Mouse (Mus musculus) midbrain, embryonic 12.5 days (tissue): ENCODE measurements around the gene Thada. TPM values are rescaled to one million over a fixed set of nuclear protein-coding genes. Genes with fewer than 3 reads are reported as not detected.

Source experiments
- ATAC-seq: fragments of 200-750 bp; cut with Nextera tagmentation; 2 replicates; pipeline ENCODE4 v1.8.0; 2017; ENCODE audit warnings: low read depth, moderate TSS enrichment, moderate library complexity; ENCODE audit not compliant: low FRiP score
- H3K27ac ChIP-seq: fragments of 300-500 bp; sonication (generic); replicated peaks from 2 replicates; pipeline ENCODE4 v1.5.1; 2016; ENCODE audit warnings: mild to moderate bottlenecking
- H3K27me3 ChIP-seq: fragments of 300-500 bp; sonication (generic); 2 replicates; pipeline ENCODE4 v1.6.1; 2016; ENCODE audit warnings: mild to moderate bottlenecking
- H3K36me3 ChIP-seq: fragments of 300-500 bp; sonication (generic); 2 replicates; pipeline ENCODE4 v1.6.1; 2016
- H3K4me1 ChIP-seq: fragments of 300-500 bp; sonication (generic); 2 replicates; pipeline ENCODE4 v1.6.1; 2016
- H3K4me2 ChIP-seq: fragments of 300-500 bp; sonication (generic); replicated peaks from 2 replicates; pipeline ENCODE4 v1.6.1; 2016; ENCODE audit warnings: mild to moderate bottlenecking, moderate library complexity
- H3K4me3 ChIP-seq: fragments of 300-500 bp; sonication (generic); 2 replicates; pipeline ENCODE4 v1.5.1; 2016; ENCODE audit warnings: mild to moderate bottlenecking
- H3K9ac ChIP-seq: fragments of 300-500 bp; sonication (generic); replicated peaks from 2 replicates; pipeline ENCODE4 v1.6.1; 2016; ENCODE audit warnings: mild to moderate bottlenecking, moderate library complexity
- H3K9me3 ChIP-seq: fragments of 300-500 bp; sonication (generic); 2 replicates; pipeline ENCODE4 v1.6.1; 2016; ENCODE audit warnings: mild to moderate bottlenecking
- WGBS: fragments of 180-500 bp; shearing (Covaris S2); methylation state at CpG from one replicate; pipeline ENCODE4 v1.1.7; 2016; 5-methylcytosine and 5-hydroxymethylcytosine counted together
- polyA plus RNA-seq: library from polyadenylated mRNA; unstranded; fragments of >200 nt; fragmentation: Nextera tagmentation; extraction: Ambion mirVana; gene quantifications from 2 replicates; pipeline ENCODE4 v1.2.1, GENCODE M21; 2016

Gene Thada
- polyA plus RNA-seq, 1 experiment from 2014 or later, result 11.8 TPM

DNA sequence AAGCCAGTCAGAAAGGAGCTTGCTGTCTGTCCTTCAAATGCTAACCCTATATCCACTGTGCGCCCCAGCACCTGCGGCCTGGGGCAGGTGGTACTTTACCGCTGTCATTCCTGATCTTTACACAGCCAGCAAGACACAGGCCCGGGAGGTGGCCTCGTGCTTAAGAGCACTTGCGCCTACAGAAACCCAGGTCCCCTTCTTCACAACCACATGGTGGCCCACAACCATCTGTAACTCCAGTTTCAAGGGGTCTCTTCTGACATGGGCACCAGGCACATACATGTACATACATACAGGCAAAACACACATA is 311.0 kb downstream of the Thada start:
- no peak for ATAC-seq
- Histone ChIP-seq H3K4me3 (no peak overlapping the region), H3K4me1 (no peaks in the 10 kb centered on the region; the same call in 1 of the 2 replicates), H3K9me3 (no peaks in the 10 kb centered on the region), H3K27ac (no peak overlapping the region), H3K27me3 (peaks cover 41% of the 10 kb centered on the region), H3K36me3 (no peaks in the 10 kb centered on the region), H3K9ac (no peak overlapping the region), H3K4me2 (no peak overlapping the region)
- WGBS, result 94% methylated on average over 6 of the region's 6 CpGs

DNA sequence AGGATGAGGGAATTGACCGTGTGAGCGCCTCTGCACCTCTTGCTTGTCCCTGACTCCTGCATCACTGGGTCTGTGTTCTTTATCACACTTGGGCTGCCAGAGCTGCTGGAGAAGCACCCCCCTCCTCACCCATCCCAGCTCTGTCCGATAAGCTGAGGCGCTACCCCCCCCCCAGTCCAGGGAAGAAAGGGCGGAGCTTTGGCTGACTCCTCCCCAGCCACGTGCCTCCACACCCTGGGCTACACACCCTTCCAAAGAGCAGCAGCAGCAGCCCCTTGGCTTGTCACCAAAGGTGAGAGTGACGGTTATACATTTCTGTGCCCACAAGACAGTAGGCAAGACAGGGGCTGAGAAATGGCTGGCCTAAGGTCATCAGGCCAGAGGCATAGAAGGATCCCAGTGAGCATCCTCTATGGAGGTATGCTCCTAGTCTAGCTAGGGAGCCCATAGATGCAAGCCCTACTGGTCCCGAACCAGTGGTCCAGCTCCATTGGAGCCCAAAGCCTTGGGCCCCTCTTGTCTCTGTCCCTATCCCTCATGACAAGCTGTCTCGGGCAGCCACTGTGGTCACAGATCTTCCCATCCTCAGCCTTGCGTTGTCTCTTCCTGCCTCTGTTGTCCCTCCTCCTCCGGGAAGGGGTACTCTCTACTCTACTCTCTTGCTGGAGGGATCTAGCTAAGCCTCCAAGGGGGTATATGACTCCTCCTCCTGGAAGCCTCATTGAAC is 311.5 kb downstream of the Thada start:
- Histone ChIP-seq H3K4me2 (no peak overlapping the region), H3K27me3 (peaks cover 43% of the 10 kb centered on the region), H3K36me3 (no peaks in the 10 kb centered on the region), H3K4me1 (peaks cover 2% of the 10 kb centered on the region), H3K4me3 (no peak overlapping the region), H3K27ac (no peak overlapping the region), H3K9me3 (no peaks in the 10 kb centered on the region), H3K9ac (no peak overlapping the region)
- ATAC-seq, result no peak
- 86% methylated on average over 11 of the region's 11 CpGs for WGBS

DNA sequence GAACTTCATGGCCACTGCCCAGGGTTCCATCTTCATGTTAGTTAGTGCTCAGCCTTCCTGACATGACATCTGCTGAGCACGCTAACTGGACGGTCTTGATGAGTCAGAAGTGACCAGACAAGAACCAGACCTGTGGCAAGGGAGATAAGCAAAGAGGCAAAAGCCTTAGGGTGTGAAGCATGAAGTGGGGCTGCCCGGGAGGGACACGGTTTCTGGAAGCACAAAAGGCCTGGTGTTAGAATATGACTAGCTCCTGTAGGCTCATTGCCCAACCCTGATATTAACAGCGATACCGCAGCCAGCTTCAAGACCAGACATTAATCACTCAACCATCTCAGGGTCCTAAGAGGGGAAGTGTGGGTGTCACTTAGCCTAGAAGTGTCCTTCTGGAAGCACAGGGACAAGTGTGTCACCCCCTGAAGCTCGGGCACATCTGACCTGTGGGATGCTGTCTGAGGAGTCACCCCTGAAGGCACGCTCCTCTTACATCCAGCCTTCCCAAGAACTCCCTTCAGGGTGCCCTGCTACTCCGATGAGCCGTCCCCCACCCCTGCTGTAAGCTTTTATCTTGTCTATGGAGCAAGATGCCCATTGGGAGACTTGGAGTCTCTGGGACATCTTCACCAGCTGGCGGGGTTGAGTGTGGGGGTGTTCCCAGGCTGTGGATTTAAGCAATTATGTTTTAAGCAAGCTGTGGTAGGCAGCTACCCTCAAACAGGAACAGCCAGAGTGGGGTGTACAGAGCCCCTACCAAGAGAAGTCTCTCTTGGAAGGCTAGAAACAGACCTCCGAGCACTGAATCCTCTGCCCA is 312.8 kb downstream of the Thada start:
- no peak overlapping the region for H3K27ac ChIP-seq
- H3K4me3 ChIP-seq, result no peak overlapping the region
- WGBS, result 82% methylated on average over 12 of the region's 12 CpGs
- H3K4me2 ChIP-seq, result no peak overlapping the region
- H3K36me3 ChIP-seq, result no peaks in the 10 kb centered on the region
- peaks cover 43% of the 10 kb centered on the region for H3K27me3 ChIP-seq
- ATAC-seq, result no peak
- H3K9ac ChIP-seq, result no peak overlapping the region
- H3K9me3 ChIP-seq, result no peaks in the 10 kb centered on the region
- H3K4me1 ChIP-seq, result peaks cover 12% of the 10 kb centered on the region

DNA sequence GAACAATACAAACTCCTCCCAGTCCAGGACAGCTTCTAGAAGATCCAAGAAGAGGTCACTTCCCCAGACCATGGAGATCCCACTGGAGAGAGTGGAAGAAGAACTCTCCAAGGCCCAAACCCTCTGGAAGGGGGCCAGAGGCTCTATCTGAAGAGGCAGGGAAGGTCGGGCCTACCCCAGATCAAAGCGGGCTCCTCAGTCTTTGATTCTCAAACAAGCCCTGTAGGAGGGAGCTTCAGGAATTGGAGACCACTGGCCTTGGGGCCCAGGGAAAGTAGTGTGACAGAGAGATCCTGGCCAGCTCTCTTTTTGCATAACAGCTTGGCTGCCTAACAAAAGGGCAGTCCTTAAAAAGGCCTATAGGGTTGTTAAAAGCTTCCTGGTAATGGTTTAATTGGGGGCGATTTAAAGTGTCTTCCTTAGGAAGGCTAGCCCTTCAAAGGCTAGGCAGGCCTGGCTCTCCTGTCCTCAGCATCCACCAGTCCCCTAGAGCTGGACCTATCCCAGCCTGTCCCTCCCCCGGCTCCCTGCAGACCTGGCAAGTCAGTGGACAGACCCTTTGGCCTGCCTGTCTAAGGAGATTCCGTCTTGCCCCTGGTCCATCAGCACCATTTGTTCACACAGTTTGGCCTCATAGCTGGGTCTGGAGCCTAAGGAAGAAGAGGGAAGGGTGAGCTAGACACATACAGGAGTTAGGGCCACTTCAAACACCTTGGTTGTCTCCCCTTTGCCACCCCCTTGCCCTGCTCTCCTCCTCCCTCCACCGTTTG is 313.6 kb downstream of the Thada start:
- ATAC-seq, result no peak
- Histone ChIP-seq H3K9ac (no peak overlapping the region), H3K4me2 (no peak overlapping the region), H3K4me3 (no peak overlapping the region), H3K4me1 (peaks cover 18% of the 10 kb centered on the region), H3K27ac (no peak overlapping the region), H3K36me3 (no peaks in the 10 kb centered on the region), H3K27me3 (peaks cover 37% of the 10 kb centered on the region), H3K9me3 (no peaks in the 10 kb centered on the region)
- WGBS, result 40% methylated on average over 6 of the region's 6 CpGs

DNA sequence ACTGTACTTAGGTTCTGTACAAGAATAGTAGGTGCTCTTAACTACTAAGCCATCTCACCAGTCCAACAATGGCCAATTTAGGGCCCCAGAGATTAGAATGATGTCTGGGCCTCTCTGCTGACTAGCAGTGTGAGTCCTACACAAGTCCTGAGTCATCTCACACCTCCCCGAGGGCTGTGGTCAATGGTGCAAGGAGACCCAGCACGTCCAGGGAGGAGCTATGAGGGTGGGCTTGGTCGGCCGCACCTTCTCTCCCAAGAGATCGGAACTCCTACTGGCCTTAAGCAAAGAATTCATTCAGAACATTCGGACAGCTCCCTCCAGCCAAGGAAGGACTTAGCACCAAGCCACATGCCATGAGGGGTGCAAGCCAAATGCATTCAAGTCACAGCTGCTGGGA is 314.7 kb downstream of the Thada start:
- no peak overlapping the region for H3K27ac ChIP-seq
- 75% methylated on average over 6 of the region's 6 CpGs for WGBS
- no peak for ATAC-seq
- peaks cover 39% of the 10 kb centered on the region for H3K27me3 ChIP-seq
- H3K4me3 ChIP-seq, result no peak overlapping the region
- peaks cover 27% of the 10 kb centered on the region for H3K4me1 ChIP-seq
- no peak overlapping the region for H3K9ac ChIP-seq
- no peaks in the 10 kb centered on the region for H3K36me3 ChIP-seq
- H3K4me2 ChIP-seq, result no peak overlapping the region
- H3K9me3 ChIP-seq, result no peaks in the 10 kb centered on the region

DNA sequence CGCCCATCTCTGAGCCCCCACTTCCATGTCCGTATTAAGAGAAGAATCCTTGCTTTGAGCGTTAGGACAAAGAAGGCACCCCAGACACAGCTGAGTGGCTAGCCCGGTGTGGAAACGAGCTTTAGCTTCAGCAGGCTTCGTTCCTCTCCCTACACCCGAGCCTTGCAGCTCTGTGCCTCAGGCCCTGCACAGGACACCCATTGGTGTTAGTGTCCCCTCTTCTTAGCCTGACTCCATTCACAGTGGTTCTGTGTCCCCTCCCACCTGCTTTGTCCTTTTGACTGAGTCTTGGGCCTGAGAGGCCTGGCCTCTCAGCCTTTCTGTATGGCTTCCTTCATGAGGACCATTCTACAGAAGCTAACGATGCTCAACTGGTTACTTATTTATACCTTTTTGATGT is 315.7 kb downstream of the Thada start:
- Histone ChIP-seq H3K4me1 (peaks cover 35% of the 10 kb centered on the region), H3K9ac (no peak overlapping the region), H3K27ac (no peak overlapping the region), H3K36me3 (no peaks in the 10 kb centered on the region), H3K4me3 (no peak overlapping the region), H3K4me2 (no peak overlapping the region), H3K9me3 (no peaks in the 10 kb centered on the region), H3K27me3 (peaks cover 35% of the 10 kb centered on the region)
- 43% methylated on average over 8 of the region's 8 CpGs for WGBS
- ATAC-seq, result no peak

DNA sequence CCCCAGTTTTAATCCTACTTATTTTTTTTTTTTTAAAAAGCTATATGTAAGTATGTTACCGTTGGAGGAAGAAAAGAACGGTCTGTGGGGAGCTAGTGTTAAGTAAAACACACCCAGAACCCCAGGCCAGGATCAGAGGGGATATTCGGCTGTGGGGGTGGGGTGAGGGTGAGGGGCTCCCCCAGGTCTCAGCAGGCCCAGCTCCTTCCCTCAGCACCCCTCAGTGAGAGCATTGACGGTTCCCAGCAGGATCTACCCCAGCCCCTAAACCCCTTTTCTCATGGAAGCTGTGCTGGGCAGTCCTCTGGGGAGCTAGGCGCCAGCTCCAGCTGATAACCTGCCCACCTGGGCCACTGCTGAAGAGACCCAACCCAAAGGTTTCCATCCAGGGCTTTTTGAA is 316.4 kb downstream of the Thada start:
- H3K4me2 ChIP-seq, result no peak overlapping the region
- ATAC-seq, result no peak
- H3K9ac ChIP-seq, result 0 out of 2 replicates have a peak overlapping the region, but pooled peaks have one; percentile 5
- no peak overlapping the region for H3K4me3 ChIP-seq
- no peaks in the 10 kb centered on the region for H3K9me3 ChIP-seq
- peaks cover 41% of the 10 kb centered on the region for H3K27me3 ChIP-seq
- peaks cover 35% of the 10 kb centered on the region for H3K4me1 ChIP-seq
- no peak overlapping the region for H3K27ac ChIP-seq
- no peaks in the 10 kb centered on the region for H3K36me3 ChIP-seq
- 31% methylated on average over 5 of the region's 5 CpGs for WGBS

DNA sequence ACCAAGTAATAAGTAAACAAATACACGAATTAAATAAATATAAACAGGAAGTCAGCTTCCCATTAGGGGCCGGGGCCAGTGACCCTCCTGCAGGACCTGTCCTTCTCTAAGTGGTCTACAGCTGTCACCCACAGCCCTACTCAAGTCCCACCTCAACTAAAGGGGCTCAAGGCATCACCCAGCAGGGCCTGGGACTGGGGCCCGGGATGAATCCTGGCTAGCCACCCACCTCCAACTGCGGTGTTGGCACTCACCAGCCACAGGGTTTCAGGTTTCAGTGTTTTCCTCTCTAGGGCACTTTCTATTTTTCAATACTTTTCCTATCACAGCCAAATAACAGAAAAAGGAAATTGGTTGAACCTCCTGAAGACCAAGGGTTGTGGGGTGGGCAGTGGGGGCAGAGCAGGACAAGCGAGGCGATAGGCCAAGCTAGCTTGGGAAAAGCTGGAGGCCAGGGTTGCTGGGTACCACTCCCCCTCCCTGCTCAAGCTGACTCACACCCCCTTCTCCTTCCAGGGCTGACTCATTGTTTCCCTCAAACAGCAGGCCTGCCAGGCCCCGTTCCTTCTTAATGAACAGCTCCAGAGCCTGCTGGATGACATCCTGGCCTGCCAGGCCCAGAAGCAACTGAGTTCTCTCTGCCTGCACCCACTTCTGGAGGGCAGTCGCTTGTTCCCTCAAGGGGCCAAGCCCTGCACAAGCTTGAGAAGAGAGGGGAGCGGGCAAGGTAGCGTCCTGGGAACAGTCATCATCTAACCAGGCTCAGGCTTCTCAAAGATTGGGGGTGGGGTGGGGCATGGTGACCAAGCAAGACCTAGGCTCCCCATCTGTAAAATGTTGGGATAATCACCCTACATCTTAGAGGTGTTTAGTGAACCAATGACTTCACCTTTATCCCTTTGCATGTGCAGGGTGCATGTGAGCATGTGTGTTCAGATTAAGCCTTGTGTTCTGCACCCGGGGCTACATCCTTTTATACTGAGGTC is 317.2 kb downstream of the Thada start:
- Histone ChIP-seq H3K4me1 (peaks cover 35% of the 10 kb centered on the region), H3K9me3 (no peaks in the 10 kb centered on the region), H3K27ac (no peak overlapping the region; the same call in 1 of the 2 replicates), H3K4me2 (no peak overlapping the region), H3K36me3 (no peaks in the 10 kb centered on the region), H3K27me3 (peaks cover 42% of the 10 kb centered on the region), H3K4me3 (no peak overlapping the region), H3K9ac (0 out of 2 replicates have a peak overlapping the region, but pooled peaks have one; percentile 24)
- peak; percentile 50 for ATAC-seq
- 26% methylated on average over 11 of the region's 11 CpGs for WGBS

DNA sequence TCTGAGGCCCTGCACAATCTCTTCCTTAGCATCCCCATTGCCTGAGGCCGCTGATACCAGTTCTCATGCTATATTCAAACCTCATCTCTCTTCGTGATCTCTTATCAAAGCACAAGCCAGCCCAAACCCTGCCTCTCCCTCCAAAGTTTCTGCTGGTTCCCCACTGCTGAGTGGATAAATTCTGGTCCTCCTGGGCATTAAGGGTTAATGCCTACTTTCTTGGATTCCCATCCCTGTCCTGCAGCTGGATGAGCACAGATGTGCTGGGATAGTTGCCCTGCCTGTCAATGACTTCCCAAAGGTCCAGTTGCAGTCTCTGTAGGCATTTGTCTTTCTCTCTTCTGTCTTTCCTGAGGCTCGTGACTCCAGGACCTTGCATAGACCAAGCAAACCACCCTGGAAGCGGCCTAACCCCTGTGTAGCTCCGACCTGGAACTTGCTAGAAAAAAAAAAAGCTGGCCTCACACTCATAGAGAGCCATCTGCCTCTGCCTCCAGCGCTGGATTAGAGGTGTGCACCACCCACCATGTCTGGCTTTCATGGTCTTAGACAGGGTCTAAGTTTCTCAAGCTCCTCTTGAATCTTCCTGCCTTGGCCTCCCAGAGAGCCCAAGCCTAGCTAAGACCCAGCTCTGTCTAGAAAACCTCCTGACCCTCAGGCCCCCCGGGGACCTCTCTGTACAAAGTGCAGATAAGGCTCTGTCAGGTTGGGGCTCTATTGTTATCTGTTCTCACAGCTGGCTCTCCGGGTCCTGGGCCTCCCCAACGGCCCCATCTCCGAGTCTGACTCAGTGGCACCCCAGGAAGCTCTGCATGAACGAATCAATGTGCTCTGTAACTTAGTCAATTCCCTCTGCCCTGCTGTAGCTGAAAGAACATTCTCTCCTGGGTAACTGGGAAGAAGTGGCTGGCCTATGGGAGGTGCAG is 318.6 kb downstream of the Thada start:
- 48% methylated on average over 11 of the region's 11 CpGs for WGBS
- no peak overlapping the region for H3K27ac ChIP-seq
- H3K4me1 ChIP-seq, result peaks cover 35% of the 10 kb centered on the region
- H3K4me2 ChIP-seq, result no peak overlapping the region
- peaks cover 44% of the 10 kb centered on the region for H3K27me3 ChIP-seq
- H3K4me3 ChIP-seq, result no peak overlapping the region
- no peak overlapping the region for H3K9ac ChIP-seq
- ATAC-seq, result no peak
- no peaks in the 10 kb centered on the region for H3K9me3 ChIP-seq
- H3K36me3 ChIP-seq, result no peaks in the 10 kb centered on the region

DNA sequence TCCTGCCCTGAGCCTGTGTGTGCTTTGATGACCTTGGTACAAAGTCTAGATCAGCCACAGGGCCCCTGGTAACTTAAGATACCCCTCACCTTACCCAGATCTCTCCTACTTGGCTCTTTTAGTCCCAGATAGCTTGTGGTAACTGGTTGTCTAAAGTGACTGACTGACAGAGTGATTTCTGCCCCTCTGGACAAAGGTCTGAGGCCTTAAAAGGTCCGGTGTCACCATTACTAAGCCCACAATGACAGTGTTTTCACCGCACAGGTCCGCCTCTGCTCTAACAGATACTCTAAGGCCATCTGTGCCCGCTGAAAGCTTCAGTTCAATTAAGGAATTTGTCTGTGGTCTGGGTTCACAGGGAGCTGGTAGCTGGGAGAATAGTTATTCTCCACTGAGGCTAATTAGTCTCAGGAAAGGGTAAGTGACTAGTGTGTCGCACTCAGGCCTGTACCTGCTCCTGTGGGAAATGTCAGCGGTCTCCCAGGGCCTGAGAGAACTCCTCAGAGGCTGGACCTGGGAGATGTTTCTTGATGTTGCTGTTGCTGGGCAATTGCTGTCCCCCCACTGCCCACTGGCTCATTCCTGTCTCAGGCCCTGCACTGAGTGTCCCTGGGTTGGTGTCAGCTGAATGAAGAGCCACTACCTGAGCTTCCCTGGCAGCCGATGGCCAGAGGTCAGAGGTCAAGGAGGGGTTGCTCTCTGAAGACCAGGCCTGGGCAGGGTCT is 319.4 kb downstream of the Thada start:
- Histone ChIP-seq H3K9me3 (no peaks in the 10 kb centered on the region), H3K4me3 (no peak overlapping the region), H3K4me1 (peaks cover 35% of the 10 kb centered on the region), H3K27ac (0 out of 2 replicates have a peak overlapping the region, but pooled peaks have one; percentile 15), H3K36me3 (no peaks in the 10 kb centered on the region), H3K4me2 (no peak overlapping the region), H3K9ac (no peak overlapping the region), H3K27me3 (peaks cover 43% of the 10 kb centered on the region)
- 49% methylated on average over 7 of the region's 7 CpGs for WGBS
- ATAC-seq, result no peak
